Mouse (Mus musculus) lung, embryonic 16.5 days (tissue): ENCODE measurements around the gene Plekhg5. TPM values are rescaled to one million over a fixed set of nuclear protein-coding genes. Genes with fewer than 3 reads are reported as not detected.
A peak's percentile ranks its signal among the peaks of the same experiment; 100 is the strongest.

Source experiments
- ATAC-seq: fragments of 200-750 bp; cut with Nextera tagmentation; 2 replicates; pipeline ENCODE4 v1.8.0; 2017; ENCODE audit warnings: low read depth, mild to moderate bottlenecking, moderate library complexity
- H3K27ac ChIP-seq: fragments of 300-500 bp; sonication (generic); 2 replicates; pipeline ENCODE4 v1.5.1; 2014; ENCODE audit warnings: mild to moderate bottlenecking, control low read depth, low read length
- H3K27me3 ChIP-seq: fragments of 300-500 bp; sonication (generic); 2 replicates; pipeline ENCODE4 v1.6.1; 2014; ENCODE audit warnings: low read depth, low read length, mixed read lengths; ENCODE audit not compliant: control insufficient read depth, insufficient read depth
- H3K36me3 ChIP-seq: fragments of 300-500 bp; sonication (generic); 2 replicates; pipeline ENCODE4 v1.6.1; 2014; ENCODE audit warnings: low read length; ENCODE audit not compliant: control insufficient read depth, insufficient read depth
- H3K4me1 ChIP-seq: fragments of 300-500 bp; sonication (generic); replicated peaks from 2 replicates; pipeline ENCODE4 v1.6.1; 2014; ENCODE audit warnings: low read length, mixed read lengths; ENCODE audit not compliant: control insufficient read depth, insufficient read depth
- H3K4me2 ChIP-seq: fragments of 300-500 bp; sonication (generic); 2 replicates; pipeline ENCODE4 v1.6.1; 2014; ENCODE audit warnings: low read depth, low read length, control low read depth
- H3K4me3 ChIP-seq: fragments of 300-500 bp; sonication (generic); 2 replicates; pipeline ENCODE4 v1.5.1; 2014; ENCODE audit warnings: mild to moderate bottlenecking, low read length, control low read depth
- H3K9ac ChIP-seq: fragments of 300-500 bp; sonication (generic); 2 replicates; pipeline ENCODE4 v1.6.1; 2014; ENCODE audit warnings: low read length, control low read depth
- H3K9me3 ChIP-seq: fragments of 300-500 bp; sonication (generic); 2 replicates; pipeline ENCODE4 v1.6.1; 2016; ENCODE audit warnings: low read length; ENCODE audit not compliant: control insufficient read depth
- whole genome bisulfite sequencing: fragments of 180-500 bp; shearing (Covaris S2); extraction: QIAGEN DNeasy Blood & Tissue Kit; methylation state at CpG from one replicate; pipeline ENCODE4 v1.1.7; 2014; 5-methylcytosine and 5-hydroxymethylcytosine counted together
- polyA plus RNA-seq: library from polyadenylated mRNA; unstranded; fragments of >200 nt; fragmentation: Nextera tagmentation; extraction: Ambion mirVana; gene quantifications from 2 replicates; pipeline ENCODE4 v1.2.1, GENCODE M21; 2015

The Plekhg5 gene
- polyA plus RNA-seq, result 23.3 and 24.1 TPM in 2 replicates

- H3K9me3 ChIP-seq, result no peaks in the 10 kb centered on the region
- H3K4me1 ChIP-seq, result peaks cover 11% of the 10 kb centered on the region
- H3K27me3 ChIP-seq, result no peaks in the 10 kb centered on the region
- no peak within 1 kb of the TSS for H3K9ac ChIP-seq
- ATAC-seq, result peak; percentile 80
- H3K27ac ChIP-seq, result peak within 1 kb of the TSS; percentile 70
- H3K4me3 ChIP-seq, result no peak within 1 kb of the TSS
- no peaks in the 10 kb centered on the region for H3K36me3 ChIP-seq
- WGBS, result 34% methylated on average over 10 of the region's 10 CpGs
- H3K4me2 ChIP-seq, result 0 out of 2 replicates have a peak within 1 kb of the TSS, but pooled peaks have one; percentile 3
These were observed at the start of gene Plekhg5 for GRCm38 (mm10) chr4:152072121-152072601. Gene Plekhg5, plus strand, starts transcription at chr4:152072498.

- Histone ChIP-seq H3K4me1 (peaks cover 31% of the 10 kb centered on the region), H3K9me3 (no peaks in the 10 kb centered on the region), H3K4me3 (no peak overlapping the region), H3K36me3 (peaks cover 41% of the 10 kb centered on the region), H3K9ac (no peak overlapping the region), H3K27me3 (no peaks in the 10 kb centered on the region), H3K4me2 (no peak overlapping the region), H3K27ac (no peak overlapping the region)
- 79% methylated on average over 8 of the region's 8 CpGs for WGBS
- no peak for ATAC-seq
These were observed 49.8 kb upstream of the Plekhg5 start for GRCm38 (mm10) chr4:152022506-152022905.

- no peak for ATAC-seq
- Histone ChIP-seq H3K36me3 (peaks cover 32% of the 10 kb centered on the region), H3K9ac (0 out of 2 replicates have a peak overlapping the region, but pooled peaks have one; percentile 22), H3K4me1 (peaks cover 39% of the 10 kb centered on the region), H3K4me3 (no peak overlapping the region), H3K27me3 (no peaks in the 10 kb centered on the region), H3K4me2 (no peak overlapping the region), H3K27ac (no peak overlapping the region), H3K9me3 (no peaks in the 10 kb centered on the region)
- 74% methylated on average over 11 of the region's 11 CpGs for WGBS
These were observed 47.8 kb upstream of the Plekhg5 start for GRCm38 (mm10) chr4:152024525-152024924.

GRCm38 (mm10) chr4:152026751-152027508, 45.4 kb upstream of the Plekhg5 start:
- peaks cover 36% of the 10 kb centered on the region for H3K4me1 ChIP-seq
- no peaks in the 10 kb centered on the region for H3K27me3 ChIP-seq
- H3K9ac ChIP-seq, result peak overlapping the region; percentile 80
- peak overlapping the region; percentile 99 for H3K4me2 ChIP-seq
- H3K27ac ChIP-seq, result peak overlapping the region; percentile 69
- H3K36me3 ChIP-seq, result peaks cover 12% of the 10 kb centered on the region; the same call in 1 of the 2 replicates
- ATAC-seq, result peak; percentile 56
- peak overlapping the region; percentile 78 for H3K4me3 ChIP-seq
- no peaks in the 10 kb centered on the region for H3K9me3 ChIP-seq
- 1% methylated on average over 40 of the region's 41 CpGs for WGBS

GRCm38 (mm10) chr4:152027524-152027923, 44.8 kb upstream of the Plekhg5 start, which contains the start of gene Zbtb48:
Gene Zbtb48, minus strand, starts transcription at chr4:152027671.
- H3K4me1 ChIP-seq, result peaks cover 36% of the 10 kb centered on the region
- ATAC-seq, result peak; percentile 98
- WGBS, result under 1% methylated on average over 35 of the region's 35 CpGs

GRCm38 (mm10) chr4:152028456-152028855, 43.8 kb upstream of the Plekhg5 start:
- Histone ChIP-seq H3K36me3 (peaks cover 5% of the 10 kb centered on the region; the same call in 1 of the 2 replicates), H3K27ac (no peak overlapping the region), H3K4me1 (peaks cover 32% of the 10 kb centered on the region), H3K9ac (peak overlapping the region; percentile 59), H3K4me3 (peak overlapping the region; percentile 78), H3K4me2 (peak overlapping the region; percentile 90), H3K27me3 (no peaks in the 10 kb centered on the region), H3K9me3 (no peaks in the 10 kb centered on the region)
- 61% methylated on average over 15 of the region's 15 CpGs for WGBS
- no peak for ATAC-seq

More at GRCm38 (mm10) chr4:152027524-152027923, 44.8 kb upstream of the Plekhg5 start, which contains the start of gene Zbtb48:
- Histone ChIP-seq H3K27ac (peak within 1 kb of the TSS; percentile 69), H3K27me3 (no peaks in the 10 kb centered on the region), H3K36me3 (peaks cover 12% of the 10 kb centered on the region; the same call in 1 of the 2 replicates), H3K4me3 (peak within 1 kb of the TSS; percentile 78), H3K4me2 (peak within 1 kb of the TSS; percentile 99), H3K9me3 (no peaks in the 10 kb centered on the region), H3K9ac (peak within 1 kb of the TSS; percentile 80)

GRCm38 (mm10) chr4:152029087-152029486, 43.2 kb upstream of the Plekhg5 start:
- Histone ChIP-seq H3K27me3 (no peaks in the 10 kb centered on the region), H3K9me3 (no peaks in the 10 kb centered on the region), H3K4me3 (no peak overlapping the region), H3K4me2 (no peak overlapping the region), H3K36me3 (0 out of 2 replicates have a peak, but pooled peaks cover under 1% of the 10 kb centered on the region), H3K9ac (no peak overlapping the region), H3K4me1 (peaks cover 32% of the 10 kb centered on the region), H3K27ac (no peak overlapping the region)
- WGBS, result 34% methylated on average over 5 of the region's 5 CpGs
- ATAC-seq, result no peak

- ATAC-seq, result no peak
- no peak overlapping the region for H3K4me2 ChIP-seq
- no peak overlapping the region for H3K9ac ChIP-seq
- H3K4me1 ChIP-seq, result peaks cover 26% of the 10 kb centered on the region
- no peak overlapping the region for H3K4me3 ChIP-seq
- H3K9me3 ChIP-seq, result no peaks in the 10 kb centered on the region
- WGBS, result 72% methylated on average over 4 of the region's 4 CpGs
- no peaks in the 10 kb centered on the region for H3K36me3 ChIP-seq
- no peaks in the 10 kb centered on the region for H3K27me3 ChIP-seq
- H3K27ac ChIP-seq, result no peak overlapping the region
These were observed 42.3 kb upstream of the Plekhg5 start for GRCm38 (mm10) chr4:152029997-152030396.

- Histone ChIP-seq H3K36me3 (no peaks in the 10 kb centered on the region), H3K4me3 (no peak overlapping the region), H3K4me1 (peaks cover 7% of the 10 kb centered on the region), H3K9ac (no peak overlapping the region), H3K4me2 (no peak overlapping the region), H3K27ac (no peak overlapping the region), H3K9me3 (no peaks in the 10 kb centered on the region), H3K27me3 (no peaks in the 10 kb centered on the region)
- WGBS, result 87% methylated on average over 13 of the region's 13 CpGs
- ATAC-seq, result no peak
These were observed 39.4 kb upstream of the Plekhg5 start for GRCm38 (mm10) chr4:152032922-152033321.
